Mouse (Mus musculus): ENCODE results near the gene Kctd21.

The Kctd21 gene

GRCm38 (mm10) chr7:97349438-97349837 lies 17.3 kb downstream of the Kctd21 start:
- DNase-seq: no peak

GRCm38 (mm10) chr7:97350891-97351290 lies 18.8 kb downstream of the Kctd21 start:
- DNase-seq: no peak

GRCm38 (mm10) chr7:97351792-97352513 lies 19.8 kb downstream of the Kctd21 start:
- DNase-seq: no peak

- no peak for DNase-seq
Observed at GRCm38 (mm10) chr7:97353356-97353755, 21.2 kb downstream of the Kctd21 start.

GRCm38 (mm10) chr7:97355068-97355841 lies 23.1 kb downstream of the Kctd21 start:
- DNase-seq: peak in 1 of 2 experiments; percentile 9

- DNase-seq: no peak
Observed at GRCm38 (mm10) chr7:97356253-97356652, 24.1 kb downstream of the Kctd21 start.

GRCm38 (mm10) chr7:97356875-97357276 lies 24.7 kb downstream of the Kctd21 start:
- no peak for DNase-seq

GRCm38 (mm10) chr7:97357840-97358239 lies 25.7 kb downstream of the Kctd21 start:
- no peak for DNase-seq

GRCm38 (mm10) chr7:97358347-97358746 lies 26.2 kb downstream of the Kctd21 start:
- DNase-seq: no peak

- no peak for DNase-seq
Observed at GRCm38 (mm10) chr7:97360166-97360565, 28.0 kb downstream of the Kctd21 start.

GRCm38 (mm10) chr7:97360955-97361354 lies 28.8 kb downstream of the Kctd21 start:
- no peak for DNase-seq

GRCm38 (mm10) chr7:97361467-97361866 lies 29.3 kb downstream of the Kctd21 start:
- DNase-seq: peak; percentile 42 to 52

- DNase-seq: no peak
Observed at GRCm38 (mm10) chr7:97365887-97366286, 33.8 kb downstream of the Kctd21 start.

- no peak for DNase-seq
Observed at GRCm38 (mm10) chr7:97375101-97375500, 43.0 kb downstream of the Kctd21 start.

GRCm38 (mm10) chr7:97375906-97376305 lies 43.8 kb downstream of the Kctd21 start:
- DNase-seq: no peak

GRCm38 (mm10) chr7:97379304-97379703 lies 47.2 kb downstream of the Kctd21 start:
- no peak for DNase-seq

- DNase-seq: no peak
Observed at GRCm38 (mm10) chr7:97380500-97381123, 48.5 kb downstream of the Kctd21 start.

GRCm38 (mm10) chr7:97382661-97383060 lies 50.5 kb downstream of the Kctd21 start:
- no peak for DNase-seq

- DNase-seq: no peak
Observed at GRCm38 (mm10) chr7:97383496-97384132, 51.5 kb downstream of the Kctd21 start.

- no peak for DNase-seq
Observed at GRCm38 (mm10) chr7:97386106-97386805, 54.1 kb downstream of the Kctd21 start.

GRCm38 (mm10) chr7:97386806-97387370 lies 54.8 kb downstream of the Kctd21 start:
- no peak for DNase-seq

- DNase-seq: no peak
Observed at GRCm38 (mm10) chr7:97387561-97388147, 55.5 kb downstream of the Kctd21 start.

Data from kidney, postnatal 4 days (tissue).